Mouse (Mus musculus): ENCODE measurements around the gene Tead4.
"Not testable (repeated sequence)": the region's sequence is repeated elsewhere in the genome, so short reads cannot be mapped to it uniquely, and the experiment has no call there.

The Tead4 gene

DNA sequence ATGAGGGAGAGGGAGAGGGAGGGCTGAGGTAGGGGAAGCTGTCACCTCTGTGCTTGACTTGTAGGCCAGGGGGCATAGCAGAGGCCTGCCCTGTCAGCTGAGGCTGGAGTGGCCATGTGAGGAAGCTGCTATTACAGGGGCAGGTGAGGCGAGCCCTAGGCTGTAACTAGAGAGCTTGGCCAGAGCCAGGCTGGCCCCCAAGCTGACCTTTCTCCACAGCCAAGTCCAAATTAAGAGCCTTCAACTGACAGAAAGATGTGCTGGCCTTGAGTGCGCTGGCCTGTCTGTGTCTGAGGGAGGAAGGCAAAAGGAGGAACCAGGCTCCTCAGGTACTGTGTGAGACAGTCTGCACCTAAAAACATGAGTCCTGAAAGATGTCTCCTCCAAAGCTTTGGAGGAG is 47.5 kb downstream of the Tead4 start:
- DNase-seq (ENCODE audit: inconsistent age in 2 of 2, low spot score in 1 of 2): peak; percentile 13 to 56

DNA sequence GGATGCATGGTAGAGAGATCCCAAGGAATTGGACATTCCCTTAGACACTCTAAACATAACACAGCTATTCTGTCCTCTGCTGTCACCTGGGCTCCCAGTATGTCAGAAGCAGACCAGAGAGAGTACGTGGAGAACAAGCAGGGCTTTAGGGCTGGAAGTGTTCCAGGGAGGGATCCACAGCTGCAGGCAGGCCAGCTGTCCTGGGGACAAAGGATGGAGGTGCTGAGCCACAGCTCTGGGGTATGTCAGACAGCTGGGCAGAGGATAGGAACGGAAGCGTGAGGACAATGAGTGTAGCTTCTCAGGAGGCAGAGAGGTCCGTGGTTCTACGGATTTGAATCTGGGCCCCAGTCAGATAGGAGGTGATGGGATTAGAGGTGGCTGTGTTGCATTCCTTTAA is 50.0 kb downstream of the Tead4 start:
- no peak for DNase-seq (ENCODE audit: inconsistent age in 2 of 2, low spot score in 1 of 2)

DNA sequence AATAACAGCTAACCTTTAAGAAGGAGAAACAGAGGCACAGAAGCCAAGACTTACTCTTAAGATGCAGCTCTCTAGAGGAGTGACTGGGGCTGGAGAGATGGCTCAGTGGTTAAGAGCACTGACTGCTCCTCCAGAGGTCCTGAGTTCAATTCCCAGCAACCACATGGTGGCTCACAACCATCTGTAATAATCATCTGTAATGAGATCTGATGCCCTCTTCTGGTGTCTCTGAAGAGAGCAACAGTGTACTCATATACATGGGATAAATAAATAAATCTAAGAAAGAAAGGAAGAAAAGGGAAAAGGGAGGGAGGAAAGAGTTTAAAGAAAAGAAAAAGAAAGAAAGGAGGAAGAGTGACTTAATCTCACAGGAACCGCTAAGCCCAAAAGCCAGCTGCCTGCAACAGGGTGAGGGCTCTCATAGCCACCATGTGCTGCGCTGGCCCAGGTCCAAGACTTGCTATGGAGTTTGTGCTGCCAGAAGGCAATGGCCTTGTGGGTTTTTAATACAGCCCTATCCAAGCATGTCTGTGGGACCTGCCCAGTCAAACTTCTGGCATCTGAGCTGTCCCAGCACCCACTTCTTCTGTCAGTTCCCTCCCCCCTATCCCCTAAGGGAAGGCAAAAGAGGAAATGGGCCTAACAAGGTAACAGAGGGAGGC is 63.4 kb downstream of the Tead4 start:
- DNase-seq (ENCODE audit: inconsistent age in 2 of 2, low spot score in 1 of 2): peak; percentile 26 to 58

DNA sequence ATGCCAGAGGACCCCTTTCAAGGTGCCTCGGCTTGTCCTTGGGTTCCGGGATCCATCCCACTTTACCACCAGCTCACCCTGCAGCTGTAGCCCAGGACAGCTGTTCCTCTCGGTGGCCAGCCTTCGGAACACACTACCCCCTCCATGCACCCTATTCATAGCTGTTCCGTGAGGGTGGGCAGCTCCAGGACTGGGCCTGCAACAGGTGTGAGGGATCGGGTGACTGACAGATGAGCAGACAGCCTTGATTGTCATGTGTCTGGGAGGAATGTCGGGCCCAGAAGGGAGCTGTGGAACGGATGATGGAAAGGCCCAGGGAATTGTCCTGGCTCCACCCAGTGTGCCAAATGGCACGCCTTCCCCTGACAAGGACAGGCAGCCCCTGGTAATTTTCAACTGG is 64.0 kb downstream of the Tead4 start:
- DNase-seq (ENCODE audit: inconsistent age in 2 of 2, low spot score in 1 of 2): no peak

DNA sequence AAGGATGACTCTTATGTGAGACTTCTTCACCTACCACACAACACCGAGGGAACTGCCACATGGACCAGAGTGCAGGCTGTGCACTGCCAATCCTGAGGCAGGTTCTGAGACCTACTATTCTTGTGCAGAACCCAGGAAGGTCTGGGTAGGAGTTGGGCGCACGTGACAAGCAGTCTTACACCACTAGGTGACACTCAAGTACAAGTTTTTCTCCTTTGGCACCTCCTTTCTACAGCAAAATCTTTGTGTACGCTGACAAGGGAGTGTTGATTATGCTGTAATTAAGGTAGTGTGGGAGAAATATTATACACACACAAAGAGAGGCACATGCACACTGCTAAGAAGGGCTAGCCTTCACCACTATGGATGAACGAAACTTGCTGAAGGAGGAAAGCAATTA is 66.4 kb downstream of the Tead4 start:
- DNase-seq (ENCODE audit: inconsistent age in 2 of 2, low spot score in 1 of 2): peak in 1 of 2 experiments; percentile 64

DNA sequence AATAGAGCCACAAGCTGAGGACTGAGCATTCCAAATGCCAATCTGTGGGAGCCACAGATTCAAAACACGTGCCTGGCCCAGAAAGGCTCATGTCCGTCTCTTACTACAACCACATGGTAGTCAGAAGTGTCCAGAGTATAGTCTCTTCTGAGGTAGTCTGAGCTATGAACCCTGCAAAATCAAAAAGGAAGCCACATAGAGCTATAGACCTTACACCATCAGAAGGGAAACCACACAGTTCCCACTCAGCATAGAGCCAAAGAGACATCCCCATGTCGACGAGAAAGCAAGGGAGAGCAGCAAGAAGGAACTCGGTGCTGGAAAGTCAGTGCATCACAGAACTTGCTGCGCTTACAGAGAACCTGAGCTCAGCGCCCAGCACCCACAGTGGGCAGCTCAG is 68.4 kb downstream of the Tead4 start:
- DNase-seq (ENCODE audit: inconsistent age in 2 of 2, low spot score in 1 of 2): no peak

DNA sequence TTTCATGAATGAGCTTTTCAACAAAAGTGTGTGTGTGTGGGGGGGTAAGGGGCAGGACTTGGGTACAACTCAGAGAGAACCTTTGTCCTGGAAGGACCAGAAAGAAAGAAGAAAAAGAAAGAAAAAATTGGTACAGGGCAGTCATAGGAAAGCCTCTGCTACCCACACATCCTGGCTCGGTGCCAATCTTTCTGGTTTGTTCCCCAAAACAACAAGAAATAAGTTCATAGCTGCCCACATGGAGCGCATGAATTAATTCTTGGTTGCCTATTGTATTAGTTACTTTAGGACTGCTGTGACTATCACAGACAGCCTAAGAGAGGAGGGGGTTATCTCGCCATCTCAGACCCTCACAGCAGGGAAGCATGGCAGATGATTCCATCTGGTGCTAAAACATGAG is 68.9 kb downstream of the Tead4 start:
- no peak for DNase-seq (ENCODE audit: inconsistent age in 2 of 2, low spot score in 1 of 2)

DNA sequence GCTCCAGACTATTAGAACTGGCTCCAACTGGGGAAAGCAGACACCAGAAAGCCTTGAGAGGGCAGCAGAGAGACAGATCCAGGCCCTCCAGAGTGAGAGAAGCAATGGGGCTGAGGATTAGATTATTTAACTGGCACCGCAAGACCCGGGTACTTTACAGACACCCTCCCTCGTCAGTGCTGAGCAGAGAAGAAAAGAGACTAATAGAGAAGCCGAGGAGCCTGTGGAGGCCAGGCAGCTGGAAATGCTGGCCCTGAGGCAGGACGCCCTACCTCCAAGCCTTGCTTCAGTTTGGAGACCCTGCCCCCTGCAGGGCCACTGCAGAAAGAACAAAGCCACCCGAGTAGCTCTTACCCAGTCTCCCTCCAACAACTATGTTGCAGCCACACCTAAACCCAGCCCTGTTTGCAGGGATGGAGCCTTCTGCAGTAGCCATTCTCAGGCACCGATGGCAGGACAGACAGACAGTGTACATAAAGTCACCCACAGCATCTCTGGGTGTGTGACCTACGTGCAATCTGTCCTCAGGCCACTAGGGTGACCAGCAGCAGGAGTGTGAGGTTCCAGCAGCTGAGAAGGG is 73.1 kb downstream of the Tead4 start:
- peak; percentile 21 to 48 for DNase-seq (ENCODE audit: inconsistent age in 2 of 2, low spot score in 1 of 2)

DNA sequence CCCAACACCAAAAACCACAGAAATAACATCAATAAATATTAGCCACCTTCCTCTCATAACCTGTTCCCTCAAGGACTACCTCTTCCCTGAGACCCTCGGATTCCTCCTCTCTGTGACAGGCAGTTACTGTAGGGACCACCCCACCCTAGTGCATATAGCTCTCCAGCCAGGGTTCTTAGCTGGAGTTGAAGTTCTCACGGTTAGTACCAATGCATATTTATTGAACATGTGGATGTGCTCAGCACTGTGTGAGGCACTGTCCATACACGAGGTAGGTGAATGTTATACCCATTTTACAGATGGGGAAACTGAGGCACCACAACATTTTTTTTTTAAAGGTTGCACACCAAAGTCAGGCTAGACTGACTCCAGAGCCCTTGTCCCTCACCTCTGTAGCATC is 73.7 kb downstream of the Tead4 start:
- no peak for DNase-seq (ENCODE audit: inconsistent age in 2 of 2, low spot score in 1 of 2)

DNA sequence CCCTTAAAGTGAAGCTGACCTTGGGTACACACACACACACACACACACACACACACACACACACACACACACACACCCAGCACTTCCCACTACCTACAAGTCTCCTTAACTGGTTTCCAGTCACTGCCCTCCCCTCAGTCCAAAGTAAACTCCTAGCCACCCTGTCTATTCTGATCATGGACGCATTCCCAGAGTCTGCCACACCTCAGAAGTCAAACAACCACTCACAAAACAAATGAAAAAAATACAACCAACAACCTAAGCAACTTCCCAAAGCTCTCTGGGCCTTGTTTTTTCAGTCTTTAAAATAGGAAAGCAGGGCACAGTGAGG is 74.8 kb downstream of the Tead4 start:
- DNase-seq (ENCODE audit: inconsistent age in 2 of 2, low spot score in 1 of 2): no peak

DNA sequence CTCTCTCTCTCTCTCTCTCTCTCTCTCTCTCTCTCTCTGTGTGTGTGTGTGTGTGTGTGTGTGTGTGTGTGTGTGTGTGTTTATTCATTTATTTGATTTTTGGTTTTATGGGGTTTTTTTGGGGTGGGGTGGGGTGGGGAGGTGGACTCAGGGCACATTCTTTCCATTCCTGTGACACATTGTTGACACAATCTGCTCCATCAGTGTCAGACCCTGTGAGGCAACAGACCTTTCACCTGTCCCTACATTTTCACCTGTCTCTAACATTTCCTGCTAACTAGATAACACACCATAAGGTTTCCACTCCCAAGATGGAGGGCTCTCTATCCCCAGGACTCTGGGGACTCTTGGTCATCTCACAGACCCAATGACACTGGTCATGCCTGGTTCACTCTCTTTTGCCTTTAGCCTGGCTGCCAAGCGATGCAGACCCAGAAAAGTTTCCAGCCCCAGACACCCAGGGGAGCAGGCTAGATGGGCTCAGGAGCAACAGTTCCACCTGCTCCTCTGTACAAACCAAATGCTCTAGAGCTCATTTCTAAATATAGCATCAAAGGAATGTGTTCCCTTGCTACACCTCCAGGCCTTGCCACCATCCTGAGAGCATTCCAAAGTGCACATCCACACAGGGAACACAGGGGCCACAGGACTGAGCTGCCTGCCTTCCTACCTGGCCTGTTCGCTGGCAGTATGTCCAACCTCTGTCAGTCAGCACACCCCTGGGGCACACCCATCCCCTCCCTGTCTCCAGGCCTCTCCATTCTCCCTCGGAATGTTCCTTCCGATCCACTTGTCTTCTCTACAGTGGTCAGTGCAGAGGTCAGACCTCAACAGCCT is 75.4 kb downstream of the Tead4 start:
- no peak for DNase-seq (ENCODE audit: inconsistent age in 2 of 2, low spot score in 1 of 2)

DNA sequence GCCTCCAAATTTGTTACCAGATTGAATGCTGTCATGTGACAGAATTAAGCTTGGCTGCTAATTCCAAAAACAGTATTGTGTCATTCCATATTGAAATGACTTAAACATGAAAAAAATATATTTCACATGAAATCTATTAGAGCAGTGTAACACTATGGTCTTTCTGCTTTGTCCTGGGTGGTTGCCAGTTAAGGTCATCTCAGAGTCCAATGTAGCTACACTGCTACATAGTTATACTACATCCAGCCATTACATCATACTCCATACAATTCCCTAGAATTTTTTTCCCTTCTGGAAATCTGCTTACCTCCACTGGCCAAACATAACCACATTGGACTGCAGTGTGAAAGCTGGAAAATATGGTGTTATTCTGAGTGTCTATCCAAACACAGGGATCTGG is 77.5 kb downstream of the Tead4 start:
- DNase-seq (ENCODE audit: inconsistent age in 2 of 2, low spot score in 1 of 2): no peak

DNA sequence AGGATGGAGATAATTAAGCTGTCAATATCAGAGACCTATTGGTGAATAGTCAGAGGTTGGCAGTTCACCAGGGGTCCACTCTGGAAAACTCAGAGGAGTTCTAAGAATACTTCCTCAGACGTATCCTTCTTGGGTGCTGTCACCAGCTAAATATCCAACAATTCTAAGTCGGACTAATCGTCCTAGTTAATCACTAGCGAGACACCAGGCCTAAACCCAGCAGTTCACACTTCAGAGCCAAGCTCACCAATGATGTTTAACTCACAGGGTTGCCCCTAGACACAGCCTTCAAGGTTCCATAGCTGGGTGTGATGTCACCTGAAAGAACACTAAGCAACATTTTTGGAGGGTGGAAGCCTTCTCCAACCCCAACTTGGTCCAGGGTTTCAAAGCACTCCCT is 85.6 kb downstream of the Tead4 start:
- DNase-seq (ENCODE audit: inconsistent age in 2 of 2, low spot score in 1 of 2): not testable (repeated sequence)

DNA sequence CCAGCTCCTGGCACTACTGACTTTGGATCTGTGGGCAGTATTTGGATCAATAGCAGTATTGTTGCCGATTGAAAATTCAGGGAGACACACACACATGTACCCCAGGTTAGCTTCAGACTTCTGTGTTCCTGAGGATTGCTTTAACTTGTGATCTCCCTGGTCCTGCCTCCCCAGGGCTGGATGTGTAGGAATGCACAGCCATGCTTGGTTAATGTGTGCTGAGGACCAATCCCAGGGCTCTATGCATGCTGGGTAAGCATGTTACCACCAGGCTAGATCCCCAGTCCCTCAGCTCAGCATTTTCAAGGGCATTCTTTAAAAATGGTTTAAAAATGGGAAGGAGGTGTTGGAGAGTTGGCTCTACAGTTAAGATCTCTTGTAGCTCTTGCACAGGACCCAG is 91.4 kb downstream of the Tead4 start:
- DNase-seq (ENCODE audit: inconsistent age in 2 of 2, low spot score in 1 of 2): not testable (repeated sequence)

DNA sequence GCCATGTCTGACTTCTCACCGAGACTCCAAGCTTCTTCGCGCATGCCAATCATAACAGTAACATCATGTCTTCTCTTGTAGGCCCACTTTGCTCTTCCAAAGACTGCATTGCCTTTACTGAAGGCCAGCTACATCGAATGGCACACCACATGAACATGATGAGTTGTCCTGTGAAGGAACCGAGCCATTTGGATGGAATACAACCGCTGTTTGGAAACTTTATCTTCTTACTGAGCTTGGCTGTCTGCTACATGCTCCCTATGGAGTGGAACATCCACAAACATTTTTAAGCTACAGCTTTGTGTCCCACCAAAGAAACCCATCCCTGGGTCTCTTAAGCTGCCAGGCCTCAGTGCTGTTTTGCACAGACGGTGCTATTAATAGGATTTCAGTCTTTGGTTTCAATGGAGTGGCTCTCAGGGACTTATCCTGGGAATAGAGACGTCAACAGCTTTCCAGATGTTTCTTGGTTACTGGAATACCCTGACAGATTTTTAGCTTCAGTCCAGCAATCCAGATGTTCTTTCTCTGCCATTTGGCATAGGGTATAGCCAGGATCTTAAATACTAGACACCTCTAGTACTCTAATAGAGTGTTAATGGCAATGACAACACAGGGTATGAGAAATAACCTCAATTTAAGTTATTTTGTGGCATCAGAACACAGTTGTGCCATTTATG is 92.0 kb downstream of the Tead4 start:
- DNase-seq (ENCODE audit: inconsistent age in 2 of 2, low spot score in 1 of 2): no peak

DNA sequence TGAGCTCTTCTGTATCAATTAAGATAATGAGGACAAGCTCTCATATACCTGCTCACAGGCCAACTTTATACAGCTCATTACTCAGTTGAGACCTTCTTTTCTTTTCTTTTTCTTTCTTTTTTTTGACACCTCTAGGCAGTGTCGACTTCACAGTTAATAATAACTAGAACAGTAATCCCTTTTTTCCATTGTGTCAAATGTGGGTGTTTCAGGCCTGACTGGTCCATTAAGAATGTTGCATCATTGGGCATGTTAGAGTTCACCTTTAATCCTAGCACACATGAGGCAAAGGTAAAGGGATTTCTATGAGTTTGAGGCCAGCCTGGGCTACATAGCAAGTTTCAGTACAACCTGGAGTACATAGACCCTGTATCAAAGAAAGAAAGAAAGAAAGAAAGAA is 97.1 kb downstream of the Tead4 start:
- no peak for DNase-seq (ENCODE audit: inconsistent age in 2 of 2, low spot score in 1 of 2)

DNA sequence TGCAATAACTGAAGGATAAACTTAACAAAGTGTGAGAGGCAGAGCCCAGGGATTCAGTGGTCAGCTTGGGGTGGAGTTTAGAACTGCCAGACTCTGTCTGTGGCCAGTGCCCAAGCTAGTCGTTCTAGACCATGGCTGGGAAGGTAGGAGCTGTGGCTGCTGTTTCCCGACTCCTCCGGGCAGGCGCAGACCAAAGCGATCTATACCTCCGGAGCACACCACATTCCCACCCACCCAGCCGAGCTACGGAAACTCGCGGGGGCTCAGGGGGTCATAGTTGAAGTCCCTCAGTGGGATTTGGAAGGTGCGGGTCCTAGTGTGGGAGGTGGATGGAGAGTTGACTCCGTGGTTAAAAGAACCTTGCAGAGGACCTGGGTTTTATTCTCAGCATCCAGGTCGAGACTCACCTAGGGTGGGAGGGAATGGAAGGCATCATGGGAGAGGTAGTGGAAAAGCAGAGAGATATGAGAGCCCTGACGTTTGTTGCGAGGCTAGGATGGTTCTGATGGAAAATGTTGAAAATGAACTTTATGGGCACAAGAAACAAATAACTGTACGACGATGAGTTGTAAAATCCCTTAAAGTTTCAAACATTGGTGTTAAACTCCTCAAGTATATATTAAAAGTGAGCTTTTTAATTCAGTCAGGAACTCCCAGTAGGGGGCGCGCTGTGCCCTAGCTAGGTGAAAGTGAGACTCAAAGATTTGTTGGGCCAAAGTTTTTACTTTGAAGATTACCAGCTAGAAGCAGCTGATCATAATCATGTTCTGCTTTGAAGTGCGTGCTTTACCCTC is 99.6 kb downstream of the Tead4 start:
- DNase-seq (ENCODE audit: inconsistent age in 2 of 2, low spot score in 1 of 2): peak; percentile 68 to 90

DNA sequence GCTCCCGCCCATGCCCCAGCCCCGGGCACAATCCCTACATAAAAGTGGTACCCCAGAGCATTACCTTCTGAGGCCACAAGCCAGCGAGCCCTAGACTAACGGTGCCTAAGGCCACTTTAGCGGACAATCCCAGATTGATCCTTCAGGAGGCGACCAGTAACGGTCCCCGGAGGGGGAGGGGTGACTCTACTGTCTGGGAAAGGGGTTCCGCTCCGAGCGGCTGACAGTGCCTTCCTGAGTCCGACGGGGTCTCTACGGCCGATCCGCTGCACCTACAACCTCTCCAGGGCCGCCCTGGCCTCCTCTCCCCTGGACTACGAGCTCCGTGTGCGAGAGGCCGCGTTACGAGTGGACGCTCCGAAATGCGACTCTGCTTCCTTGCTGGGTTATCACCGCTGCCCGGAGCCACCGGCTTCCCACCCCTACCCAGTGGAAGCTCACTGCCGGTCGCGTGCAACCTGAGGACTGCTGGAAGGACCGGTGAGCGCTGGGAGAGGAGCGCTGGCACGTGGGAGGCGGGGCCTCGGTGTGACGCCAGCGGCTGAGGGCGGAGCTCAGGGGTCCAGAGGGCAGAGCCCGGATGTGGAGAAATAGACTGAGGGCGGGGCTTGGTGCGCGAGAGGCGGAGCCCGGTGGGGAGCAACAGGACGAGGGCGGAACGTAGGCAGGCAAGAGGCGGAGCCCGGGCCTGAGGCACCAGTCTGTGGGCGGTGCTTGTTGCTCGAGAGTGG is 100.3 kb downstream of the Tead4 start:
- DNase-seq (ENCODE audit: inconsistent age in 2 of 2, low spot score in 1 of 2): peak; percentile 100

DNA sequence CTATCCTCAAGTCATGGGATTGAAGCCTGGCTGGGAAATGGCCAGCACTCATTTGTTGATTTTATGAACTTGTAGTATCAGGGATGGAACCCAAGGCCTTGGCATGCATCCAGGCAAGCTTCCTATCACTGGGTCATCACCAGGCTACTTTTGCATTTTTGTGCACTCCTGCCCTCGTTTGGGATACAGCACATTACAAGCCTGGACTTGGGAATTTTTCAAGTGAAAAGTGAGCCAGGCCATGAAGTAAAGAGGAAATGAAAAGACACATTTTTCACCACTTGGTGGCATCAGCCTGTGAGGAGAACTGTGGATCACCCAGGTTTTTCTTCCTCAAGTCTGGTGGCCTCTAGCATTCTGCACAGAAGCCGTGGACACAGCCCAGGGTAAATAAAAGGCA is 117.1 kb downstream of the Tead4 start:
- peak in 1 of 2 experiments; percentile 58 for DNase-seq (ENCODE audit: inconsistent age in 2 of 2, low spot score in 1 of 2)

DNA sequence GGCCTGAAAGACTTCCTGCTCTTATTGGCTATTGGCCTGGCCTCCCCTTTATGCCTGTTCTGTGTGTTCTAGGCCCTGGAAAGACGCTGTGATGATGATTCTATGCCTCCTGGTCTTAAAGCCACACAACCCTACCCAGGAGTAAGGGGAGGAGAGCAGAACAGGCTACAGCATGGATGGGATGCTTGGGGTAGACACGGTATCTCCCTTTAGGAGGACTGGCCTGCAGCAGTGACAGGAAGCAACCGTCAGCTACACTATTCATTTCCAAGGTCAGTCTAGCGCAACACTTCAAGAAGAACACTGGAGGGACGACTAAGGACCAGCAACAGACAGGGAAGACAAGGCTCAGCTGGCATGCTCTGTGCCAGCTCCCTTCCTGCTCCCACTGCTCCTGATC is 119.4 kb downstream of the Tead4 start:
- DNase-seq (ENCODE audit: inconsistent age in 2 of 2, low spot score in 1 of 2): peak in 1 of 2 experiments; percentile 63
